Mouse (Mus musculus) heart, adult 8-10 months (tissue): ENCODE measurements around the gene Dusp22. TPM values are rescaled to one million over a fixed set of nuclear protein-coding genes. Genes with fewer than 3 reads are reported as not detected.

Experiments
- DNase-seq: peaks from one replicate; pipeline ENCODE4 v3.0.0; 2022; ENCODE audit warnings: low spot score
- total RNA-seq, 4 experiments: library from RNA; stranded (reverse); gene quantifications; 2 replicates each; pipeline ENCODE4 v1.2.4; 2022

The Dusp22 gene
- total RNA-seq, 4 experiments from 2014 or later, result 18.1 to 25.4 (median 20.0) TPM

DNA sequence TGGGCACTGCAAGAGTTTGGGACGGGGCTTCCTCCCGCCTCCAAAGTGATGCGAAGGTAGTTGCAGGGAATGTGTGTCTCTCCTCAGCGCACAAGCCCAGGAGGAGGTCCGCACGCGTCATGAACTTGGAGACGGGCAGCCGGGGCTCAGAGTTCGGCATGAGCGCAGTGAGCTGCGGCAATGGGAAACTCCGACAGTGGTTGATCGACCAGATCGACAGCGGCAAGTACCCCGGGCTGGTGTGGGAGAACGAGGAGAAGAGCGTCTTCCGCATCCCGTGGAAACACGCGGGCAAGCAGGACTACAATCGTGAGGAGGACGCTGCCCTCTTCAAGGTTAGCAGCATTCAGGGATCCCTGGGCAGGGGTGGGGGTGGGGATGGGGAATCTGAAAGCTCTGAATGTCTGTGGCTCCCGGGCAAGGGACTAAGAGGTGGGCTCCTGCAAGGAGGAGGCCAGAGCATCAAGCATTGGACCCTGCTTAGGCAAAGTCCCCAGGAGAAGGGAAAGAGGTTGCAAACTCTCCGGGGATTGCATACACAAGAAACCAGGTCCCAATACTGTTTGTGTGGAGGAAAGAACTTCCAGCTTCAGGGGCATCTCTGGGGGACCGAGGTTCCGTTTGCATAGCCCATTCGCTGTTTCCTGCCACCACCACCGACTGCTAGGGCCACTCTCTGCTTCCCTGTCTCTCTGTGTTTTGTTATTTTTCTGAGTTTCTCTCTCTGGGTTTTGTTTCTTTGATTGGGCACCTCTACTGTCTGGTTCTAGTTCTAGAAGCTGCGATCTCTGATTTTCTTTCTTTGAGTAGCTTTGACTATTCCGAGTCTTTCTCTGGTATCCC is 90.9 kb downstream of the Dusp22 start:
- DNase-seq, result no peak

DNA sequence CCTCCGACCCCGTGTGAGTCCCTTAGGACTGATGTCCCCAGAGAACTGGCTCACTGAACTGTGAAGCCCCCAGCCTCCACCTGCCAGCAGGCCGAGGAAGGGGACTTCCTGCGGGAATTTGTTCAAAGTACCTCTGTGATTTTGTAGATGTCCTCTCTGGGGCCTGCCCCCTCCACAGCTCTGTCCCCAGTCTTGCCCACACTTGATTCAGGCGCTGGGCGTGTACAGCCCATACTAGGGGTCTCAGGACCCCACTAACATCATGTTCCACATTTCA is 91.4 kb downstream of the Dusp22 start:
- no peak for DNase-seq

DNA sequence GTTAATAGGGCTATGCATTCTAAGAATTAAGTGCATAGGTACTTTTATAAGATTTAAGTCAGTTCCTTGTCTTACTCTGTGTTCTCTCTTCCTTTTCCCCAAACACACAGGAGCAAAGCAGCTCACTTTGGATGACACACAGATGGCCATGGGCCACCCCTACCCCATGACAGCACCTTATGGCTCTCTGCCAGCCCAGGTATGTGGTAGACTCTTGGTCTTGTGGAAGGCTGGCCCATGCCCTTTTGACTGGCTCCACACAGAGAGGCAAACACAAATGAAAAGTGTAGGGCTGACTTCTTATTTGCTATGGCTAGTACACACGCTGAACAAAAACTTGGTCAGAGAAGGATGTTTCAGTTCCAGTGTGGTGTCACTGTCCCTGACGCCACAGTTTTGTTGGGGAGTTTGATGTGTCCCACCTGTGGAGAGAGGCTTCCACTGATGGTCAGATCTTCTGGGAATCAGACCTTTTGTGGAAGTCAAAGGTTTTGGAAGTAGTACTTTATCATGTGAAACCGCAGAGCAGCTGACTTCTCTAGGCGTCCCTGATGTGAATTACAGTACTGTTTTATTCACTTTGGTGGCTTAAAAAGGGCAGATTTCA is 92.9 kb downstream of the Dusp22 start:
- no peak for DNase-seq

DNA sequence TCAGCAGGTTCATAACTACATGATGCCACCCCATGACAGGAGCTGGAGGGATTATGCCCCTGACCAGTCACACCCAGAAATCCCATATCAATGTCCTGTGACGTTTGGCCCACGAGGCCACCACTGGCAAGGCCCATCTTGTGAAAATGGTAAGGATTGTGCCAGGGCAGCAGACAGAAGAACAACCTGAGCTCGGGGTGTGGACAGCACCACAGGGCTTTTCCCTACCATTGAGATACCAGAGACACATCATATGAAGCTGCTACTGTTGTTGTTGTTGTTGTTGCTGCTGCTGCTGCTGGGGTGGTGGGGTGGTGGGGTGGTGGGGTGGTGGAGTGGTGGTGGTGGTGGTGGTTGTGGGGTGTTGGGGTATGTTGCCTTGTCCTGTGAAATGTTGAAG is 93.6 kb downstream of the Dusp22 start:
- DNase-seq, result no peak

DNA sequence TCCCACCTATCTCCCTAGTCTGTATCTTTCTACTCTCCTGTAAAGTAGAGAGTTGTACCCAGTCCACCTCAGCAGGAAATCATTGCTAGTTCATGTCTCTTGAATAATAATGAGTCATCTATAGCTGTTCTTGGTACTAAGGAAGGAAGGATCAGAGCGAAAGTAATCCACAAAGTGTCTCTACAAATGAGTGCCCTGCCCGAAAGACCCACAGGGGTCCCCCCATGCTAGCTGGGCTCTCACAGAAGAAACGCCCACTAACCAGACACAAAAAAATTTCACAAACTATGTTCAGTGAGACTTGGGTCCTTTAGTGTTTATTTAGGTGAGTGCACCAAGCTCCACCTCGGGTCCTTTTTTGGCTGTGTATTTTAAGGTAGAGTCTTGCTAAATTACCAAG is 94.3 kb downstream of the Dusp22 start:
- no peak for DNase-seq

DNA sequence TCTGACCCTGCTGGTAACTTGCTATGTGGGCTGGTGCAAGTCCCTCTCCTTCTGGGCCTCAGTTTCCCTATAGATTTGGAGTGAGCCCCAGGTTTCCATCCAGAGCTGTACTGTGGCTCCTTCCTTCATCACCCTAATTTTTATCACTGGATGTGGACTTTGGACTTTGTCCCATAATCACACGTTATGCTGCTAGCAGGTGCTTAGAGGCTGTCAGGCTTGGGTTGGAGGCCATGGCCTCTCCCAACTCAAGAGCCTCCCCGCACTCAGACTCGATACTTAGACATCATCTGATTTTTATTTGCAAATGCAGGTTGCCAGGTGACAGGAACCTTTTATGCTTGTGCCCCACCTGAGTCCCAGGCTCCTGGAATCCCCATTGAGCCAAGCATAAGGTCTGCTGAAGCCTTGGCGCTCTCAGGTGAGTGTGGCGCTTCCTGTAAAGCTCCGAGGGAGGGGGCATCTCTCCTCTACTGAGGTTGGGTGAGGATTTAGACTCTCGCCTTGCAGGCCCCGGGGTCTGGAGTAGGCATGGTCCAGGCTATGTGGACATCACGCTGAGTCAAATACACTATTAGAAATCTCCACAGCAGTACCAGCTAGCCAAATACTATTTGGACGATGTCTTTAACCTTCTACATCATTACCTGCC is 95.2 kb downstream of the Dusp22 start:
- no peak for DNase-seq

DNA sequence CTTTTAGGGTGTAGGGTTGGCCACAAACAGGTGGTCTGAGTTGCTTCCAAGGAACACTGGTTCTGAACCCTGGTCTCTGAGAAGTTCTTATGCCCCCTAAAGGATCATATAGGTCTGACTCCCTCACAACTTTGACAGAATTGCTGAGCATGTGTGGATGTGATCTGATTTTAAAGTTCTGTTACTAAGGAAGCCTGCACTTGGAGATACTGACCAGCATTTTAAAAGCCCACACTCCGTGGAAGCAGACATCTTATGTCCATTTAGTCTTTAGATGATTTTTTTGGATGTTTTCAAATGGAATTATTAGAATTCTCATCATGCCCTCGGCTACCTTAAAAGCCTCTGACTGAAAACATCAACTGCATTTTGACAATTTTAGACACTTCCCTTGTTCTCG is 95.8 kb downstream of the Dusp22 start:
- DNase-seq, result no peak

DNA sequence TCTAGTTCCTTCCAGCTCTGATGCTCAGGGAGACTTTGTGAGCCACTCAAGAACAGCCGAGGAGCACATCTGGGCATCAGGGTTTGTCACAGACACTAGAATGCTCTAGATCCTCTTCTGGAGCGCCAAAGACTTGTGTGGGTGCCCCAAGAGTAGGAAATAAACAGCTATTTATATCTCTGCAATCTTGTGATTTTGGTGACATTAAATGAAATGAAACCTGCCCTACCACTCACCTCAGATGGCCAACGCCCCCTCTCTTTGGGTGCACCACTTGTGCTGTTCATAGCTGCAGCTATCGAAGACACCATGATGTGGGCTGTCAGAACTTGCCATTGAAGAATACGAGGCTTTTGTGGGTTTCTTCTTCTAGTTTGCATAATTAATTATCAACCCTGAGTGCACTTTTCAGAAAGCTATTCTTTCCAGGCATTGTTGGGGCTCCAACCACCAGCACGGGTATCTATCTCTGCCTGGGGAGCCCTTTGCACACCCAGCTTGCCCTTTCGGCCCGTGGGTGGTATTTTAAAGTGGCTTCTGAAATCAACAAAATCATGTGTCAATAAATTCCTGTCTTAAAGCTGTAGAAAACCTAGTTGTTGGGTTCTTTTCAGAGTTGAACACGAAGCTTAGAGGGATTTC is 96.3 kb downstream of the Dusp22 start:
- DNase-seq, result no peak

DNA sequence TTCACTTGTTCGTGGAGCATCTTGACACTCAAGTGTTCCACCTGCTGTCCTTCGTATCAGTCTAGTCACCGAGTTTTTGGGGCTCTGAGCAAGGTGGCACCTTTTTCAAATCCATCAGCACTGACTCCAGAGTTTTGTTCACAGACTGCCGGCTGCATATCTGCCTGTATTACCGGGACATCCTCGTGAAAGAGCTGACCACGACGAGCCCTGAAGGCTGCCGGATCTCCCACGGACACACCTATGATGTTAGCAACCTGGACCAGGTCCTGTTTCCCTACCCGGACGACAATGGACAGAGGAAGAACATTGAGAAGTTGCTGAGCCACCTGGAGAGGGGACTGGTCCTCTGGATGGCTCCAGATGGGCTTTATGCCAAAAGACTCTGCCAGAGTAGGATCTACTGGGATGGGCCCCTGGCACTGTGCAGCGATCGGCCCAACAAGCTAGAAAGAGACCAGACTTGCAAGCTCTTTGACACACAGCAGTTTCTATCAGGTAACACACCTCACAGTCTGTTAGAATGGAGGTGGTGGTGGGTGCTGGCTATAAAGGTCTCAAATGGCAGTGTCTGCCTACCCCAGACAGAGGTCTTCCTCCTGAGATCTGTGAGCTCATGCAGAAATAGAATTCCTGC is 97.6 kb downstream of the Dusp22 start:
- no peak for DNase-seq

DNA sequence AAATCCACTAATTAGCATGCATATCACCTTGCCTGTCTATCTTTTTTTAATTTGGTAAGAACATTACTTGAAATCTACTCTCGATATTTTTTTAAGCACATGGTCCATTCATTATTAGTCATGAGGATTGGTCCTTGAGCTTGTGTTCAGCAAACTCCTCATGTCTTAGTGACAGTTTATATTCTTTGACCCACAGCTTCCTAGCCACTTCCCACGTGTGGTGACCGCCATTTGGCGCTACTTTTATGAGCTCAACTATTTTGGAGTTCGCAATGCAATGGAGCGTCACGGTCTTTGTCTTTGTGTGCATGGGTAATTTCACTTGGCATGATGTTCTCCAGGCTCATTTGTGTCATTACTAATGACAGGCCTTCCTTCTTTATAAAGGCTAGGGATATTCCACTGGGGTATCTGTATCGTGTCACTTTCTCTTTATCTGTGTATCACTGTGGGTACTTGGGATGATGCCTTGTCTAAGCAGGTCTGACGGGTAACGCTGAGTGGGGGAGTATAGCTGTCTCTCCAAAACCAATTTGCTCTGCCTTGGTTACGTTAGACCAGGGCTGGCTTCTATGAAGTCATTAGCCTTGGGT is 99.1 kb downstream of the Dusp22 start:
- DNase-seq, result no peak

DNA sequence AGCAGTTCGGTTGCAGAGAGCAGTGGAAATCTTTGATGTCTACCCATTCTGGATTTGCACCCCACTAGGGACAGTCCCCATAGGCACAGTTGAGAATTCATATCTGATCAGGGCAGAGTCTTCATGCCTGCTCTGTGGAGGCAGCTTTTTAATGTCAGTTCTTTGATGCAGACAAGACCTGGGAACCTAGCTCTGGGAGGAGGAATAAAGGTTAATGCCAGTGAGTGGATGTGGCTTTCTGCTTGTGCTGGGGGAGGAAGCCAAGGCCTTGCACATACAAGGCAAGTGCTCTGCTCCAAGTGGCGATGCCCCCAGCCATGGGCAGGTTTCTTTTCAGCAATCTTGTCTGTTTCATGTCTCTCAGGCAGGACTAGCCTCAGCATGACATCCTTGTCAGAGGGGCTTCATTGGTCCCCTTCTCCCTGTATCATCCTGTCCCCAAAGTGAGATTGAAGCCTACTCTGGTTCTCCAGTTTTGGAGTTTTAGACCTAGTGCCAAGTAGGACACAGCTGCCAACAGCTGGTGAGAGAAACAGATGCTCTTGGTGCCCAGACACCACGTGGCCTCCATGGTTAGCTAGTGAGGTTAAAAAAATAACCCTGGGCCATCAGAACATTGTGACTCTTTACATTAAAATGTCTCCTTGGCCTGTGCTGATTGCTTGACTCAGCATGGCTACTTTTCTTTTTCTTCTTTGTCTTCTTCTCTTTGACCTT is 100.7 kb downstream of the Dusp22 start:
- no peak for DNase-seq

Other genes with a start within 250 kb of the Dusp22 start
- gene Uqcrfs1, start 114.6 kb upstream of the Dusp22 start, total RNA-seq, result 1,000 to 10,000 TPM; 1,110 to 1,211 (median 1,181) TPM
- 1 to 10 TPM in 3 of 4 experiments, under 1 TPM in 1; 0.88 to 1.9 (median 1.3) TPM for gene Irf4, start 89.2 kb downstream of the Dusp22 start, total RNA-seq